Mouse (Mus musculus) heart, postnatal 0 days (tissue): ENCODE results near the gene Mok. TPM values are rescaled to one million over a fixed set of nuclear protein-coding genes. Genes with fewer than 3 reads are reported as not detected.

Source experiments
- ATAC-seq: fragments of 200-750 bp; cut with Nextera tagmentation; 2 replicates; pipeline ENCODE4 v1.8.0; 2017; ENCODE audit warnings: low read depth, moderate number of reproducible peaks, moderate library complexity; ENCODE audit not compliant: insufficient read depth
- DNase-seq: peaks from one replicate; pipeline ENCODE4 v3.0.0-alpha.2; 2016; ENCODE audit warnings: low spot score
- H3K27ac ChIP-seq: fragments of 300-500 bp; sonication (generic); 2 replicates; pipeline ENCODE4 v1.5.1; 2014; ENCODE audit warnings: low read depth, mild to moderate bottlenecking
- H3K27me3 ChIP-seq: fragments of 300-500 bp; sonication (generic); 2 replicates; pipeline ENCODE4 v1.6.1; 2014; ENCODE audit warnings: low read length, mixed read lengths; ENCODE audit not compliant: control insufficient read depth, insufficient read depth
- H3K36me3 ChIP-seq: fragments of 300-500 bp; sonication (generic); replicated peaks from 2 replicates; pipeline ENCODE4 v1.6.1; 2014; ENCODE audit warnings: low read length, mixed read lengths; ENCODE audit not compliant: control insufficient read depth, insufficient read depth
- H3K4me1 ChIP-seq: fragments of 300-500 bp; sonication (generic); 2 replicates; pipeline ENCODE4 v1.6.1; 2014; ENCODE audit warnings: antibody characterized with exemption; ENCODE audit not compliant: control insufficient read depth, insufficient read depth
- H3K4me2 ChIP-seq: fragments of 300-500 bp; sonication (generic); 2 replicates; pipeline ENCODE4 v1.6.1; 2014; ENCODE audit warnings: low read depth, mild to moderate bottlenecking, low read length, moderate library complexity
- H3K4me3 ChIP-seq: fragments of 300-500 bp; sonication (generic); 2 replicates; pipeline ENCODE4 v1.5.1; 2014; ENCODE audit warnings: low read depth, low read length
- H3K9ac ChIP-seq: fragments of 300-500 bp; sonication (generic); replicated peaks from 2 replicates; pipeline ENCODE4 v1.6.1; 2014; ENCODE audit warnings: low read depth, low read length, mixed read lengths
- H3K9me3 ChIP-seq: fragments of 300-500 bp; sonication (generic); replicated peaks from 2 replicates; pipeline ENCODE4 v1.6.1; 2016; ENCODE audit warnings: low read length; ENCODE audit not compliant: control insufficient read depth
- CTCF ChIP-seq: IDR thresholded peaks from 2 replicates; pipeline ENCODE4 v1.5.1; 2016; ENCODE audit warnings: antibody characterized with exemption, control low read depth, low read depth
- EP300 ChIP-seq: IDR thresholded peaks from 2 replicates; pipeline ENCODE4 v1.6.1; 2016; ENCODE audit warnings: antibody characterized with exemption, low read depth
- WGBS: fragments of 180-500 bp; shearing (Covaris S2); extraction: QIAGEN DNeasy Blood & Tissue Kit; methylation state at CpG from one replicate; pipeline ENCODE4 v1.1.7; 2014; 5-methylcytosine and 5-hydroxymethylcytosine counted together
- polyA plus RNA-seq: library from polyadenylated mRNA; unstranded; fragments of >200 nt; fragmentation: Nextera tagmentation; extraction: Ambion mirVana; gene quantifications from 2 replicates; pipeline ENCODE4 v1.2.1, GENCODE M21; 2015
- total RNA-seq: library from RNA; depleted of rRNA; stranded (reverse); fragments of >200 nt; gene quantifications from 2 replicates; pipeline ENCODE4 v1.2.3, GENCODE M21; 2014; ENCODE audit warnings: low replicate concordance

Mok gene
- total and polyA plus RNA-seq, 2 experiments from 2014 or later = 2.2 to 7.4 TPM

- Histone ChIP-seq H3K27me3 (no peaks in the 10 kb centered on the region), H3K36me3 (no peaks in the 10 kb centered on the region), H3K27ac (peak overlapping the region; percentile 84), H3K9me3 (no peaks in the 10 kb centered on the region), H3K4me2 (peak overlapping the region; percentile 71), H3K4me1 (peaks cover 5% of the 10 kb centered on the region; the same call in 1 of the 2 replicates), H3K4me3 (peak overlapping the region; percentile 70), H3K9ac (peak overlapping the region; percentile 59)
- under 1% methylated on average over 36 of the region's 36 CpGs for WGBS
- peak; percentile 94 for DNase-seq
- peak; percentile 87 for ATAC-seq
- no peak for TF ChIP-seq CTCF
- TF ChIP-seq EP300 = 0 out of 2 replicates have a peak, but pooled peaks have one; percentile 64
Measured at GRCm38 (mm10) chr12:110845131-110845880, 4.6 kb upstream of the Mok start.

- H3K36me3 ChIP-seq = no peaks in the 10 kb centered on the region
- H3K9ac ChIP-seq = peak overlapping the region; percentile 59
- peaks cover 5% of the 10 kb centered on the region; the same call in 1 of the 2 replicates for H3K4me1 ChIP-seq
- H3K4me2 ChIP-seq = peak overlapping the region; percentile 71
- no peaks in the 10 kb centered on the region for H3K27me3 ChIP-seq
- H3K27ac ChIP-seq = peak overlapping the region; percentile 84
- TF ChIP-seq EP300 = no peak
- TF ChIP-seq CTCF = no peak
- whole genome bisulfite sequencing = under 1% methylated on average over 42 of the region's 42 CpGs
- ATAC-seq (peak; percentile 10; the same call in 1 of the 2 replicates), DNase-seq (peak; percentile 44)
- H3K4me3 ChIP-seq = peak overlapping the region; percentile 70
- H3K9me3 ChIP-seq = no peaks in the 10 kb centered on the region
Measured at GRCm38 (mm10) chr12:110844227-110845130, 3.7 kb upstream of the Mok start.

DNA sequence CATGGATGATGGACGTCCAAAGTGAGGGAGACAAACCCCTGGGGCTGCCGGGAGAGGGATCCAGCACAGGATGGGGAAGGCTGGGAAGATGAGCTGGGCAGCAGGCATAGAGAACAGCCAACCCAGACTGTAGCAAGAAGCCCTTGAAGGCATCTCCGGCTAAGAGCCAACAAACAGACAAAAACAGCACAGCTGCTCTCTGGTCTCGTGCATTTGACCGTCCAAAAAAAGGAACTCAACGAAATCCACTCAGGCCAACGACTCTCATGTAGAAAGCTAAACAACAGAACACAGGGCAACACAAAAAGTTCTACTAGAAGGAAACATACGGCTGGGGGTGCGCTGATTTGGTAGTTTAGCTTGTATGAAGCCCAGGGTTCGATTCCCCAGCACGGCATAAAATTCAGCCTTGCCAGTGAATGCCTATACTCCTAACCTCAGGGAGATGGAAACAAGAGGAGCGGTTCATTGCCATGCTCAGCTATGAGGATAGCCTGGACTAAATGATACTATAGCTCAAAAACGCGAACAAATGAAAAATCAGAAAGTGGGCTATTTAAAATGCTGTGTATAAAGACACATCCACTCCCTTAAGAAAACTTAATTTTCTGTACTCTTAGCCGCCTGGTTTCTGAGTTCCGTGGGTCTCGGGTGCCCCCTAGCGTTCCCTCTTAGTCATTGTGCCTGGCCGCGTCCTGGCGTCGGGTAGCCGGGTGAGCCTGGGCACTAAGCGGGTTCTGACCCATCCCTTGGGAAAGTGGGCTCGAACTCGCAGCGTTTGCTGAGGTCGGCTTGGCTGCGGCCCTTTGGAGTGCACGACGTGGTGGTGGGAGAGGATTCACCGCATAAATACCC is 2.7 kb upstream of the Mok start:
- no peak for TF ChIP-seq EP300
- peak; percentile 89 for TF ChIP-seq CTCF
- Histone ChIP-seq H3K4me2 (peak overlapping the region; percentile 71), H3K36me3 (no peaks in the 10 kb centered on the region), H3K27ac (no peak overlapping the region), H3K4me1 (peaks cover 5% of the 10 kb centered on the region; the same call in 1 of the 2 replicates), H3K4me3 (peak overlapping the region; percentile 70), H3K9ac (peak overlapping the region; percentile 59; the same call in 1 of the 2 replicates), H3K27me3 (no peaks in the 10 kb centered on the region), H3K9me3 (no peaks in the 10 kb centered on the region)
- ATAC-seq = peak; percentile 14; the same call in 1 of the 2 replicates
- 19% methylated on average over 32 of the region's 32 CpGs for whole genome bisulfite sequencing
- DNase-seq = peak; percentile 85

DNA sequence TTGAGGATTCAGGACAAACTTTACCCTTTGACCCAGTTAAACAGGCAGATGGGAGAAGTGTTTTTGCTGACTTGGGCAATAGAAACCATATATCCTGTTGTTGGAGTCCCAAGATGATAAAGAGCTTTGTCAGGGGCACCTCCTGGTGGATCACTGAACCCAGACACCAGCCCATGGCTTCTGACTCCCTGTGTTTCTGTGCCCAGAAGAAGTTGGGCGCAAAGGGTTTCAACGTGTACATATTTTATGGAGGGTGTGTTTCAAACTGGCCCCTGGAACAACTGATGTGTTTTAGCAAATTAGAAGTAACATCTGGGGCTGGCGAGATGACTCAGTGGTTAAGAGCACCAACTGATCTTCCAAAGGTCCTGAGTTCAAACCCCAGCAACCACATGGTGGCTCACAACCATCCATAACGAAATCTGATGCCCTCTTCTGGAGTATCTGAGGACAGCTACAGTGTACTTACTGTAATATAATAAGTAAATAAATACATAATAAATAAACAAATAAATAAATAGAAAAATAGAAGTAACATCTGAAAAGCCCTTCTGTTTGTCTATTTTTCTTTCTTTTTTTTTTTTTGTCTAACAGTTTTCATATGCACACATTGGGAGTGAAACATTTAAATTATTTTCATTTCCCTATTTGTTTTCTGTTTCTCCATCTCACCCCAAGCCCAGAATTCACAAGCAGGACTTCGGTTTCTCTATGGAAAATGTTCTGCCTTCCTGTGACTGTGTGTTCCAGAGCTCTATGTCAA is 1.2 kb upstream of the Mok start:
- Histone ChIP-seq H3K4me2 (no peak overlapping the region), H3K27ac (no peak overlapping the region), H3K9me3 (no peaks in the 10 kb centered on the region), H3K9ac (no peak overlapping the region), H3K4me3 (no peak overlapping the region), H3K36me3 (no peaks in the 10 kb centered on the region), H3K4me1 (peaks cover 10% of the 10 kb centered on the region), H3K27me3 (no peaks in the 10 kb centered on the region)
- TF ChIP-seq CTCF (no peak), EP300 (no peak)
- DNase-seq = no peak
- WGBS = 69% methylated on average over 5 of the region's 5 CpGs
- no peak for ATAC-seq
